Mouse (Mus musculus) MEL (cell line): Measurements from ENCODE around the gene Abhd12.

Experiments used
- BHLHE40 ChIP-seq: IDR thresholded peaks from 2 replicates; pipeline ENCODE4 v1.6.1; 2012; ENCODE audit warnings: low read depth, mild to moderate bottlenecking, inconsistent platforms, low read length, improper control_type of control experiment, borderline replicate concordance
- CTCF ChIP-seq, 3 experiments: IDR thresholded peaks in 2 of 3; conservative IDR thresholded peaks in 1 of 3; 2 replicates each; pipeline ENCODE4 v1.5.1; 2011 to 2012; ENCODE audit warnings: low read length in 3 of 3, low read depth in 2 of 3, mild to moderate bottlenecking in 2 of 3, improper control_type of control experiment in 1 of 3, inconsistent platforms in 1 of 3, mixed read lengths in 1 of 3, moderate library complexity in 1 of 3; ENCODE audit not compliant: control insufficient read depth in 1 of 3, insufficient read depth in 1 of 3, poor library complexity in 1 of 3, severe bottlenecking in 1 of 3
- EP300 ChIP-seq, 2 experiments: IDR thresholded peaks; 2 replicates each; pipeline ENCODE4 v1.6.1; 2011; ENCODE audit warnings: improper control_type of control experiment in 2 of 2, low read length in 2 of 2, low read depth in 1 of 2, mild to moderate bottlenecking in 1 of 2
- GABPA ChIP-seq: IDR thresholded peaks from 2 replicates; pipeline ENCODE4 v1.6.1; 2012; ENCODE audit warnings: low read depth, mild to moderate bottlenecking, inconsistent platforms, low read length, improper control_type of control experiment, moderate library complexity
- GATA1 ChIP-seq: IDR thresholded peaks from 2 replicates; pipeline ENCODE4 v1.6.1; 2011; ENCODE audit warnings: low read depth, low read length, improper control_type of control experiment
- HCFC1 ChIP-seq: IDR thresholded peaks from 2 replicates; pipeline ENCODE4 v1.6.1; 2012; ENCODE audit warnings: low read depth, mild to moderate bottlenecking, inconsistent platforms, low read length, improper control_type of control experiment, moderate library complexity
- MAZ ChIP-seq: IDR thresholded peaks from 2 replicates; pipeline ENCODE4 v1.6.1; 2012; ENCODE audit warnings: low read depth, mild to moderate bottlenecking, inconsistent platforms, low read length, improper control_type of control experiment
- MEF2A ChIP-seq: IDR thresholded peaks from 2 replicates; pipeline ENCODE4 v1.6.1; 2014; ENCODE audit warnings: low read depth, mild to moderate bottlenecking, inconsistent platforms, low read length, improper control_type of control experiment; ENCODE audit not compliant: poor library complexity, insufficient replicate concordance, severe bottlenecking; ENCODE audit errors: extremely low read depth
- NRF1 ChIP-seq: IDR thresholded peaks from 2 replicates; pipeline ENCODE4 v1.6.1; 2014; ENCODE audit warnings: low read depth, mild to moderate bottlenecking, inconsistent platforms, low read length, improper control_type of control experiment, moderate library complexity; ENCODE audit not compliant: poor library complexity, insufficient read depth, severe bottlenecking
- POLR2A ChIP-seq, 2 experiments: IDR thresholded peaks; 2 replicates each; pipeline ENCODE4 v1.6.1; 2011 to 2012; ENCODE audit warnings: low read length in 2 of 2, mild to moderate bottlenecking in 2 of 2, control low read depth in 1 of 2, improper control_type of control experiment in 1 of 2, low read depth in 1 of 2, moderate library complexity in 1 of 2; ENCODE audit not compliant: control insufficient read depth in 1 of 2, insufficient read depth in 1 of 2, poor library complexity in 1 of 2
- SMC3 ChIP-seq: IDR thresholded peaks from 2 replicates; pipeline ENCODE4 v1.6.1; 2011; ENCODE audit warnings: low read depth, low read length, improper control_type of control experiment
- TCF12 ChIP-seq: IDR thresholded peaks from 2 replicates; pipeline ENCODE4 v1.6.1; 2014; ENCODE audit warnings: low read depth, mild to moderate bottlenecking, inconsistent platforms, low read length, improper control_type of control experiment, moderate library complexity
- UBTF ChIP-seq: IDR thresholded peaks from 2 replicates; pipeline ENCODE4 v1.6.1; 2012; ENCODE audit warnings: low read depth, mild to moderate bottlenecking, inconsistent platforms, low read length, improper control_type of control experiment, moderate library complexity, borderline replicate concordance; ENCODE audit not compliant: insufficient read depth
- USF1 ChIP-seq: IDR thresholded peaks from 2 replicates; pipeline ENCODE4 v1.6.1; 2014; ENCODE audit warnings: low read depth, mild to moderate bottlenecking, inconsistent platforms, low read length, improper control_type of control experiment, moderate library complexity

GRCm38 (mm10) chr2:150923026-150923425 lies 18.5 kb upstream of the Abhd12 start:
- TF ChIP-seq CTCF (IDR thresholded peaks at IDR 0.05 in 2 of 3, conservative IDR thresholded peaks at IDR 0.05 in 1 of 3; ENCODE audit: control insufficient read depth in 1 of 3, insufficient read depth in 1 of 3, low read depth in 2 of 3, low read length in 3 of 3, poor library complexity in 1 of 3, severe bottlenecking in 1 of 3), result no peak
- no peak for TF ChIP-seq POLR2A (IDR thresholded peaks at IDR 0.05; ENCODE audit: control insufficient read depth in 1 of 2, insufficient read depth in 1 of 2, low read depth in 1 of 2, low read length in 2 of 2, poor library complexity in 1 of 2)
- no peak for TF ChIP-seq EP300 (IDR thresholded peaks at IDR 0.05; ENCODE audit: low read depth in 1 of 2, low read length in 2 of 2)
- no peak for TF ChIP-seq USF1
- no peak for TF ChIP-seq UBTF
- no peak for TF ChIP-seq GATA1
- no peak for TF ChIP-seq MAZ
- no peak for TF ChIP-seq BHLHE40
- TF ChIP-seq TCF12, result no peak
- TF ChIP-seq NRF1, result no peak
- no peak for TF ChIP-seq GABPA
- no peak for TF ChIP-seq SMC3
- no peak for TF ChIP-seq MEF2A
- no peak for TF ChIP-seq HCFC1
